Mouse (Mus musculus) urinary bladder, postnatal 25 days (tissue): ENCODE measurements around the gene Dnaja4.

Experiments used
- DNase-seq: peaks from one replicate; pipeline ENCODE4 v3.0.0; 2022; ENCODE audit warnings: low spot score

The Dnaja4 gene

DNA sequence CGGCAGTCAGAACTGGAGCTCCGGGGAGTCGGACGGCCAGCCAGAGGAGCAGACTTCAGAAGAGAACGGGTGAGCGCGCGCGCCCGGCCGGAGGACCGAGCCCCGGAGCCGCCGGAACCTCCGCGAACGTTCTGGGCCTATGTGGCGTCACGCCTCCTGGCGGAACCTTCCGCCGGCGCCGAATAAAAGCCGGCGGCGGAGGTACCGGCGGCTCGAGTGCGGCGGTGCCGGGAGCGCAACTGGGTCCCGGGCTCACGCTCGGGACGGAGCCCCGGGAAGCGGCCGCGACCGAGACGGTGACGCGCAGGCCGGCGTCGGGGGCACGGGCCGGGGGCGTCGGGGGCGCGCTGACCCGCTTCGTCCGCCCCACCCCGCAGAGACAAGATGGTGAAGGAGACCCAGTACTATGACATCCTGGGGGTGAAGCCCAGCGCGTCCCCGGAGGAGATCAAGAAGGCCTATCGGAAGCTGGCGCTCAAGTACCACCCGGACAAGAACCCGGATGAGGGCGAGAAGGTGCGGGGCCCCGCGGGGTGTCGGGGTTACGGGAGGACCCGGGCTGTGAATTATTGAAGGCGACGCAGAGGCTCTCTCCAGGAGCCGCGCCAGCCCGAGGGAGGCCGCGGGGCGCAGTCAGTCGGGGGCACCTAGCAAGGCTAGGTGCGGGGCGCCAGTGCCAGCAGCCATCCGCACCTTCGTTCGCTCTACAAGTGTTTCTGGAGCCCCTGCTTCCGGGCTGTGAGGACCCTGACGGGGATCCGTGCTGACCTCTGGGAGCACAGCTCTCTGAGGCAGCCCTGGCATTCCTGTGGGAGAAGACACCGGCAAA lies 886 bp downstream of the Dnaja4 start:
- DNase-seq = peak; percentile 77

DNA sequence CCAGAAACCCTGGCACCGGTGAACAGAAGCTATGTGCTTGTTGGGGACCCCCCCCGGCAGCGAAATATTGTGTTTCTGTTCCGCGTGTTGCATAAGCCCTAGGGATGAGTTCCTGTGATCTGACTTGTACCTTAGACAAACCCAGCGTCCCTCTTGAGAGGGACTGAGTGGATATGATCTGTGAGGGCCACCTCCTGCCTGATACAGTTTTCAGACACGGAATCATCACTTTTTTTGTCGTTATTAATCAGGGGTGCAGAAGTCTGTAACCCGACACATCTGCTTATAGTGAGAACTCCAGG lies 1.5 kb downstream of the Dnaja4 start:
- peak; percentile 23 for DNase-seq

DNA sequence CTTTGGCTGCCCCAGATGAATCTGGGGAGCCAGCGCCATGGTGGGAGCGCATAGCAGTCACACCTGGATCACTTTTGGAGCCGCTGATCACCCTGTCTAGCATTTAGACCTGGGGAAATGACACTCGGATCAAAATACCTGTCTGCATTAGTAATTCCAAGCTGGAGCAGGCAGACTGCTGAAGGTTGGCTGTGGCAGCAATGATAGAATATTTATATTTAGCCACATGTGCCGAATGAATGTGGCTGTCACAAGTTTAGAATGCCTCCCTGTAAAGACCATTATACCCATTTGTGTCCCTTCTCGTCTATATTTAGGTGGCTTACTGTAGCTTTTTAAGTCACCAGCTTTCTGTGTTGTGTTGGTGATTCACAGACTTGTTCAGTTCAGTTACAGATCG lies 2.1 kb downstream of the Dnaja4 start:
- no peak for DNase-seq

DNA sequence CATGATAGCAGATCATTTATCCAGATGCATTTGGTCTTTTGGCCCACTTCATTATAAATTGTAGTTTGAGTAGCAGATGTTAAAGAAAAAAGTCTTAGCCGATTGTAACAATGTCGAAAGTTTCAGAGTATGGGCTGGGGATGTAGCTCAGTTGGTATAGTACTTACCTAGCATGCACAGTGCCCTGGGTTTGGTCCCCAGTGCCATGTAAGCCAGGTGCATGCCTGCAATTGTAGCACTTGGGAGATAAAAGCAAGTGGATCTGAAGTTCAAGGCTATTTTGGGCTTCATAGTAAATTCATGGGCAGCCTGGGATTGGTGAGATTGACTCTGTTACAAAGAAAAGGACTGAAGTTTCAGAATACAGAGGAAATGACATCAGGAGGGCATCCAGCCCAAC lies 3.9 kb downstream of the Dnaja4 start:
- no peak for DNase-seq

DNA sequence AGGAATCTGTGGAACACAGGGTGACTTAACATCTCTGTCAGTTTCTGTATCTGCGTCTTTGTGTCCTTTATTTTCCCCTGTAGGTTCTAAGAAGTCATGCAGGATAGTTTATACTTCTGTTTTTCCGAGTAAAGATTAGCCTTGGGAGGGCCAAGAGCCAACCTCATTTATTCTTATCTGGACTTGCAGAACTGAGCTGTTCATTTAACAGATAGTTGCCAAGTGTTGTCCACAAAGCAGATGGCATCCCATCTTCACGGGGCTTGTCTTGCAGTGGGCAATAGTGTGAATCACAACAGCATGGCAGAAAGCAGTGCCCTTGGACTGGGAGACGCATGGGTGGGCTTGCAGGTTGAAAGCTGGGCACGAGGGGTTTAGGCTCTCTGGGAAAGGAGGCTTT lies 5.7 kb downstream of the Dnaja4 start:
- DNase-seq = no peak

DNA sequence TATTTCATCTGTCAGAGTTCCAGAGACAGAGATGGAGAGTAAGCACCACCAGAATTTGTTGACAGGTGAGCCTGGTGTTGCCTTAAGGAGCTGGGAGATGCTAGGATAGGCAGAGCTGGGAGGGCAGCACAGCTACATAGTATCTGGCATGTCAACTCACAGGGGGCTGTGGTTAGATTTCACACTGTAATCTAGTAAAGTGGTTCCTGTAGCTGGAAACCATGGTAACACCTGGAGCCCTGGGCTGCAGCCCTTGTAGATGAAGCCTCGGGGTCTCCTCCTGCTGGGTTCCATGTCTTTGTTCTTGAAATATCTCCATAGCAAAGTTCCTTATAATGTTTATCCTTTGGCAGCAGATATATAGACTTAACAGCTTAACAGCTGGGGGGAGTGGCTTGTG lies 6.9 kb downstream of the Dnaja4 start:
- DNase-seq = no peak

DNA sequence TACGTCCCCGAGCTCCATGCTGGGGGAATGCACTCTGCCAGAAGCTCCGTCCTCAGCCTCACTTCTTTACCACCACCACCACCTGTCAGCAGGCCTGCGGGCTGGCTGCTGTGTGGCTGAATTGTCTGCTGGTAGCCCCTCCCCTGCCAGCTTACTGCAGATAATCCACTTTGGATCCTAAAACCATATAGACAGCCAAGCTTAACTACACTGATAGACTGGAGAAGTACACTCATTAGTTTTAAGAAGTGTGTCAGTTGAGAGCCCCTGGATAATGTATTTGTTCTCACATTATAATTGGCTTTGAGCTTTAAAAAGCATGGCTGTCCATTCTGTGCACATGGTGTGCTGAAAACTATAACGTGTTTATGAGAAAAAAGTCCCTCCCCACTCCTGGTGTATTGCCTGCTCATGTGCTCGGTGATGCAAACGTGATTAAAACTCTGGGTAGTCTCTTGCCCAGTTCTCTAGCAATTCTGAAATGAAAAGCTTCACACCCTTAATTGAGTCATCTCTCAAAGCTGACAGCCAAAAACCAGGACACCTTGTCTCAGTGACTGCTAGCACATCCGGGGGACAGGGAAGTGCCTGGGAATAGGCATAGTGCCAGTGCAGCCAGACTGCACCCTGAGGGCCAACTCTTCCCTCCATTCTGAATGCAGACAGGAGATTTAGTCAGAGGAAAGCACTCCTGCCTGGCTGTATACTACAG lies 8.8 kb downstream of the Dnaja4 start:
- DNase-seq = no peak

DNA sequence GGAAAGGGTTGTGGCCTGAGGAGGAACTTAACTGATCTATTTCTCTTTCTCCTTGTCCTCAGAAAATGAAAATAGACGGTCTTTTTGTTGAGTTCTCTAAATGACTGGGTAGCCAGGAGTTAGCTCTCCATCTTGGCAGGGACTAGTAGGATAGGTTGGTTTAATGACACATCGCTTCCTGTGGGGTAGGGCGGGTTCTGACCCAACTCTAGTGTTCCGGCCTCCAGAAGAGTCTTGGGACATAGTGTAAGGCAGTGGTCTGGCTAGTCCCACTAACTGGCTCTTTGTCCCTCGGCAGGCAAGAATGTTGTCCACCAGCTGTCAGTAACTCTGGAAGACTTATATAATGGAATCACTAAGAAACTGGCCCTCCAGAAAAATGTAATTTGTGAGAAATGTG lies 9.4 kb downstream of the Dnaja4 start:
- DNase-seq = no peak

DNA sequence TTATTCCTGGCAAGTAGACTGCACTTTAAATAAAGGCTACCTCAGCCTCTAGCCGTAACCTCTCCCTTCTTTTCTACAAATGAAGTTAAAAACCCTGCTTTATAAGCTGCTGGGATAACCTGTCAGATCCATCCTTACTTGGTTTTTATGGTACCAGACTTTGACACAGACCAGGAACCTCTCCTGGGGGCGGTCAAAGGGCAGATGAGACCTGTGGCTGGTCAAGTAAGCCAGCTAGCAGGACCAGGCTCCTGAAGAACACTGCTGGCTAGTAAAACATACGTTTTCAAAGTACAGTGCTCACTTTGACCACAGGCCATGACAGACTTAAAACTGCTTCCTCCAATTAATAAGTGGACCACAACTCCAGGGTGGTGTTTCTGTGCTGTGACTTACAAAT lies 17.1 kb downstream of the Dnaja4 start:
- DNase-seq = no peak

DNA sequence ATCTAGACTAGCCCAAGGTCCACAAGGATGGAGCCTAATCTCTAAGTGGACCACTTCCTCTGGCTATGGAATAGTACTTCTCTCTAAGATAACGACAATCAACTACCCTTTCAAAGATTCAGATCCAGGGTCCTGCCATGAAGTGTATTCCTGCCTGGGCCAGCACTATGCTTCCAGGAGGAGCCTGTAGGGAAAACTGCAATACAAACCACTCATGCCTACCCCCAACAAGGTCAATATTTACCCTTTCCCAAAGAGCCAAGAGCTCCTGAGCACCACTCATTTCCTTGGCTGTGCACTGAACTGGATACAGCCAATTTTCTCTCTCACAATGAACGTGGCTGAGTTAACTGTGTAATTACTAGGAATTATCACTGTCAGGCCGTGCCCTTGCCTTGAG lies 18.9 kb downstream of the Dnaja4 start:
- DNase-seq = no peak

DNA sequence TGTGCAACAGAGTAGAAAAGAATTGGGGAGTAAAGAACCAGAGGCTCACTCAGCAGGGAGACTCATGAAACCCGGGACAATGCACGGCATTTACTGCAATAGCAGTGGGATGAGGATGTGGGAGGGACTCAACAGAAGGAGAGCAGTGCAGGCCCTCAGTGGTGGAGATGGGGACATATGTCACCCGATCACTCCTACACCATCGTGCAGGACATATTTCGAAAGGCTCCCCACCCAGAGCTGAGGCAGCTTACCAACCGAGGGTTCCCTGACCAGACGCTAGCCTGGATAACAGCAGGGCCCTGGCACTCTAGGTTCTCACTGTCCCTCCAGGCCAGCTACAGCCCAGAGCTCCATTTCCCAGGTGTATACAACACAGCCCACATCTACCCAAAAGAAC lies 23.5 kb downstream of the Dnaja4 start:
- DNase-seq = no peak

DNA sequence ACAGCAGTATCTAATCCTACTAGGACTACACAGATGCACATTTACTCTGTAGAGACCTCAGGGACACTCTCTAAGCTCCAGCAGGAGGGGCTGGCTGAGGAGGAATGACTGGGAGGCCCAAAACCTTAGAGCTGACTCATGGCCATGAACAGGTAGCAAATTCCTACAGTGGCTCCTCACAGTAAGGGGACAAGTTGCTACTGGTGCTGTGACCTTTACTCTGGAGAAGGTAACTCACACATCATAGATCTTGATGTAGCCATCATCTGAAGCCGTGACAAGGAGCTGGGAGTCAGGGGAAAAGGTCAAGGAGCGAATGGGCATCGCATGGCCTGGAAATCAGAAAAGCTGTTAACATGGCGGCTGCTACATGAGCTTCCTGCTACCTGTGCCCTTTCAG lies 23.9 kb downstream of the Dnaja4 start:
- peak; percentile 18 for DNase-seq

DNA sequence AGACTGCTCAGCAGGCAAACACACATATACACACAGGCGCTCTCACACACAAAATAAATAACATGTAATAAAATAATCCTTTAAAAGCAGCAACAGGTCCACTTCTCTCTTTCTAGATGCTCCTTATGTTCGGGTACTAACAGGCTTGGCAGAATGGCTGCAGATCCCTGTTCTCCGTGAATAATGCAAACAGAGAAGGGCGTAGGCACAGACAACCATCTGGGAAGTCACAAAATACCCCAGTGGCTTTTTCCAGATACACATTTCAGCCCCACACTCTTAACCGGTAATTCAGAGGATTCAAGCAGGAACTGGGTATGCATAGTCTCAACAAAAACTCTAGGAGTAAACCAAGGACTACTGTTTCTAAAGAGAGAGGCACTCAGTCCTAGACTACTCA lies 27.6 kb downstream of the Dnaja4 start:
- DNase-seq = no peak

DNA sequence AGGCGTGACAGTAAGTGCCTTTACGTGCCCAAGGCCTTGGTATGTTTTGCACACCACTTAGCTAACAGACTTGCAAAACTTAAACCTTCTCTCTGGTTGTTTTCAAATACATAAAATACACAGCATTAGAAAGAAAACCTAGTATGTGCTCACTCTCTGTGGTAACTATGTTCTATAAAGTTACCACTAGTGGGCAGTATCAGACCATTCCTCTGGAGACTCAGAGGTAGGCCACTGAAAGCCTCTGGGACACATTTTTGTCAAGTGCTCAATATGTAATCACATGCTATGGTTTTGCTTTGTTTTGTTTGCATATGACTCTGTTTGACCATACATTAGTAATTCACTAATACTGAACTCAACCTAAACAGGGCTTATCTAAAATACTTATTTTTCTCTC lies 33.4 kb downstream of the Dnaja4 start:
- no peak for DNase-seq

DNA sequence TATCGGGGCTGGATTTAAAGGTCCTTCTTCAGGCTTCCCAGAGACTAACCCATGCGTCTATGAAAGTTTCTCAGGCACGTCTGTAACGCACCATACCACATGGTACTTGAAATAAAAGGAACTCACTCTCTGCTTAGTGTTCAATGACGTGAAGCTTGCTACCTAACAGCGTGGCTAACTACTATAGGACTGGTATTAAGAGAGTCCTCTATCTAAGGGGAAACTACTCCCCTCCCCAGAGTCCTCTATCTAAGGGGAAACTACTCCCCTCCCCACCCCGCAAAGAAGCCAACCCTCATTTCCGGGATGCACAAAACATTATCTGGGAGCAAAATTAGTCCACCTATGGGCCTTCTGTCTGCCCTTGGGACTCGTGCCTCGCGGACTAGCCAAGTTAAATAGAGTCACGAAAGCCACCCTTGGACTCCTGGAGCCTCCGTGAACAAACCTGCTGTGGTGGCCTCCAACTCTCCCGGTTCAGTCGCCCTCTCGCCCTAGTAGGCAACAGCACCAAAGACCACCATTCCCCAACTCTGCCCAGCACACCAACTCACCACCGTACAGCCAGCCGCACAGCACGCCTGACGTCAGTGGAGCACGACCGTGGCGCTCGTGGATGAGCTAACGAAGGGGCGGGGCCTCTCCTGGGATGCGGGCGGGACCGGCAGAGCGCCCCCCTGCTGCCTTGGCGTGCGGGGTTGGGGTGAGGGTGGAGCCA lies 35.4 kb downstream of the Dnaja4 start, which contains the start of gene Wdr61:
TSS of gene Wdr61 (minus strand) at position 599 of the 718 bp plus-strand sequence.
- peak; percentile 99 for DNase-seq

DNA sequence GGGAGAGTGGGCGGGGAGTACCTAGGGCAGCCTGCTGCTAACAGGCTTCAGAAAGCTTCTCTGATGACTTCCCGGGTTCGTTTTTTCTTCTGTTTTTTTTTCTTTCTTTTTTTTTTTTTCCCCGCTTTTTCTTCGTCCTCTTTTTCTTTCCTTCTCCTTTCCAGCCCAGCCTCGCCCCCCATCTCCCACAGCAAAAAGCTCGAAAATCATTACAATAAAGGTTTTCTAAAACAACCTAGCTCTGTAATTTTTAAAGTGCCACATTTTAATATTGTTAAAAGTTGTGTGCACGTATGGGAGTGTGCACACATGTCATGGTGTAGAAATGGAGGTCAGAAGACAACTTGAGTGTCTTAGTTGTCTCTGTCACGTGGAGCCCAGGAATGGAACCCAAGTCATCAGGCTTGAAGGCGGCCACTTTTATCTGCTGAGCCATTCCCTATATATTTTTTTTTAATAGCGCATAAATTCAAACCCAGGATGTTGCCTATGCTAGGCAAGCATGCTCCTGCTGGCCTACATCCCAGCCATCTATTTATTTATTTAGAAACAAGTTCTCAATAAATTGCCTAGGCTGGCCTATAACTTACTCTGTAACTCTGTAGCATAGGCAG lies 36.1 kb downstream of the Dnaja4 start:
- no peak for DNase-seq

DNA sequence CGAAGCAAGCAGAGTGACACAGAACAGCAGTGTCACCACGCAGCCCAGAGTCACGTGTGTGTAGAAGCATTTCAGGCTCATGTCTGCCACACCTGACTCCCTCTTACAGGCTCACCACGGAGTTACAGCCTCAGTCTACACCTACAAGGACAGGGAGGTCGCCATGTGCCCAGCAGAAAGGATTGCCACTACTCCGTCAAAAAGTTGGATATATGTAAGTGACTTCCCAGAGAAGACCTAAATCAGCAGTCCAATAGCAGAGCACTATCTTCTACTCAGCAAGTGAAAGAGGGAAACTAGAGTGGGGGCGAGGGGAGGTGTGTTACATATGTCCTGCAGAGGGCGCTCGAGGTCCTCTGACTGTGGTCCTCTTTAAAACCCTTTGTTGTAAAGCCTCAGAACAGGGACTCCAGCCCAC lies 37.6 kb downstream of the Dnaja4 start:
- peak; percentile 26 for DNase-seq

DNA sequence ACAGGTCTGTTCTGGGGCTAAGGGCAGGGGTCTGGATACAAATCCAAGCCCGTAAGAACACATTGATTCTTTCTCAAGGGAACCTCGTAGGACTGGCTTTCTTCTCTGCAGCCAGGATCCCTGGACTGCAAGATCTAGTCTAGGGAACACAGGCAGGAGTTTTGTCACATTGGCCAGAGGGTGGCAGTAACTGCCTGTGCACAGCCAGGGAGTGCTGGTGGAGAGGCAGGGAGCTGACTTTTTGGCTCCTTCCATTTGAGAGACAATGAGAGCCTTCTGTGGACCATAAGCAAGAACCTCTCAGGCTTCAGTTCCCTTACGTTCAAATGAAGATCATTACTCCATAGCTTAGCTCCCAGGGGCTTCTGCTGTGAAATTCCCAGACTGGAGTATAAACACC lies 39.7 kb downstream of the Dnaja4 start:
- DNase-seq = peak; percentile 31

DNA sequence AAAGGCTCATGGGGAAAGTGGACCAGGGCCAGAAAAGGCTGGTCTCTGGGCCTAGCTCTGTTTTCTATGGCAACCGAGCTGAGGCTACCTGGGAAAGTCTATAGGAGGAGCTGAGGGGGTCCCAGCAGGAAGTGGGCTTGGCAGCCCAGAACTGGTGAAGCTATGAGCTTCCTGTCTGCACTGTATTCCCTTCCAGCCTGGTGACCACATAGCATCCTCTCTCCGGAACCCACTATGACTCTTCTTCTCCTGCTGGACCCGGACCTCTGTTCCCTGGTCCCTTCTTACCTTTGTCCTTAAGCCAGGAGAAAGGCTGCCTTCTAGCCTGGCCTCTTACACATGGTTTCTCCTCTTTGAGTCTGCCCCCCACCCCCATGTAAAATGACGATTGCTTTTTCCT lies 45.2 kb downstream of the Dnaja4 start:
- DNase-seq = no peak

DNA sequence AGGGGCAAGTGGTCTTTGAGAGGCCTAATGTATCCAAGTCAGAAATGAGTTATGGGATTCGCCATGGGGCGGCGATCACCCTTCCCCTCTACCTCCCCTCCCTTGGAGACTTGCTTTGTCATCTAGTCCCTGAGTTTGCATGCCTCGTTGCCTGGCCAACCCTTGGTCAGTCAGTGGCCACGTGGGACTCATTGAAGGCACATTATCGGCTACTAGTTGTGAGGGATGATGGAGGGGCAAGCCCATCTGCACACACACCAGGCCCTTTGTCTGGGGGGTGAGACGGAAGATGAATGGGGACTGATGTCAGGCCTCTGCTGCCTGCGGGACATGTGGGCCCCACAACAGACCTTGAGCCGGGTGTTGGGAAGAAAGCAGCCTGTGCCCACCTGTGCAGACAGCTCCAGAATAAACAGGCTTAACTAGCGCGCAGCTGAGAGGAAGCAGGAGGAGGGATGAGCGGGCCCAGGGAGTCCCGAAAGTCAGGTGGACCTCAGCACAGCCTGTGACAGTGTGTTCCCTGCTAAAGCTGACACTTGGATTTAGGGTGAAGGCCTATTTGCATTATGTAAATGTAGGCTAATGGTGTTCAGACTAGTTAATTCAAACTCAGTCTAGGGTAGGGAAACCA lies 47.2 kb downstream of the Dnaja4 start:
- no peak for DNase-seq

DNA sequence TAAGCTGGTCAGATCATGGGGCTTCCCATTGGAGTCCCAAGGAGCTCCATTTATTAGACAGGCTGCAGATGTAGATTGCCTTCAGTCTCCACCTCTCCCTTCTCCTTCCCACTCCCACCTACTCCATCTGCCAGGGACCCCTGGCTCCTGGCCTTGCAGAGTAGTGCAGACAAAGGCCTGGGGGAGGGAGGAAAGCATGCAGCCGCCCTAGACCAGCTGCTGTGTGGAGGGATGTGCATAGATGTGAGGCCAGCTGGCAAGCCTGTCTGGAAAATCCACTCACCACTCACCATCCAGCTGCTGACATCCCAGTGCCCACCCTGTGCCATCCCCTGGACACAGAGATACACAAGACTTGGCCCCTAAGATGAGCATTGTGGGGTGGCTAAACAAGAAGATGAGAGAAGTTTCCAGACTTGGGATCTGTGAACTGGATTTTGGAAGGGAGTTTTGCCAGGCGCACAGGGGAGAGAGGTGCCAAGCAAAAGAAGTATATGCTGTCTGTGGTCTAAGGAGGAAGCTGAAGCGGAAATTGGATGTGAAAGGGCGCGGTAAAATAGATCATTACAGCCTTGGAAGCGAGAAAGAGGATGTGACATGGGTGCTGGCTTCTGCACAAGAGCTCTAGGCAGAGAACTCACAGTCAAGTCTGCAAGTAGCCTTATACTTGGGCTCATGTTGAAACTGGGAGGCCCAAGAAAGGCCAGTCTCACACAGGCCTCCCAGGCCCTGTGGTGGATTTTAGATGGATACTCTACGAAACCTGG lies 51.7 kb downstream of the Dnaja4 start:
- DNase-seq = no peak
